Mouse (Mus musculus) spleen, adult 2 months (tissue): ENCODE measurements around the gene Tubg2. TPM values are rescaled to one million over a fixed set of nuclear protein-coding genes. Genes with fewer than 3 reads are reported as not detected.

Experiments
- DNase-seq, 2 experiments: peaks; one replicate each; pipeline versions ENCODE4 v3.0.0 to v3.0.0-alpha.2; 2012 to 2021; ENCODE audit warnings: low spot score in 2 of 2, low read depth in 1 of 2
- H3K27ac ChIP-seq: fragments of 200-500 bp; 2 replicates; pipeline ENCODE4 v1.5.1; 2012; ENCODE audit warnings: low read length, inconsistent platforms; ENCODE audit not compliant: insufficient read depth
- H3K27me3 ChIP-seq: fragments of 200-500 bp; 2 replicates; pipeline ENCODE4 v1.6.1; 2012; ENCODE audit warnings: mild to moderate bottlenecking, moderate library complexity, low read length, inconsistent platforms; ENCODE audit not compliant: control insufficient read depth, insufficient read depth
- H3K36me3 ChIP-seq: fragments of 200-500 bp; 2 replicates; pipeline ENCODE4 v1.6.1; 2012; ENCODE audit warnings: mild to moderate bottlenecking, low read length, inconsistent platforms; ENCODE audit not compliant: control insufficient read depth, insufficient read depth
- H3K4me1 ChIP-seq: fragments of 200-500 bp; 2 replicates; pipeline ENCODE4 v1.6.1; 2011; ENCODE audit warnings: inconsistent platforms; ENCODE audit not compliant: control insufficient read depth, insufficient read depth, insufficient read length
- H3K4me3 ChIP-seq: fragments of 200-500 bp; 2 replicates; pipeline ENCODE4 v1.5.1; 2011; ENCODE audit warnings: mild to moderate bottlenecking, inconsistent platforms; ENCODE audit not compliant: insufficient read depth, insufficient read length; ENCODE audit errors: extremely low read depth
- CTCF ChIP-seq: fragments of 200-500 bp; IDR thresholded peaks from 2 replicates; pipeline ENCODE4 v1.5.1; 2011; ENCODE audit warnings: mild to moderate bottlenecking, inconsistent platforms; ENCODE audit not compliant: insufficient read depth, insufficient read length, insufficient replicate concordance; ENCODE audit errors: extremely low read depth
- POLR2A ChIP-seq: fragments of 200-500 bp; IDR thresholded peaks from 2 replicates; pipeline ENCODE4 v1.6.1; 2011; ENCODE audit warnings: low read depth, low read length, inconsistent platforms
- WGBS: fragments of 180-500 bp; shearing (Covaris S2); methylation state at CpG from one replicate; pipeline ENCODE4 v1.1.7; 2018; 5-methylcytosine and 5-hydroxymethylcytosine counted together
- polyA plus RNA-seq: library from polyadenylated mRNA; depleted of rRNA; stranded (reverse); fragments of >200 nt; gene quantifications from 2 replicates; pipeline ENCODE4 v1.2.3, GENCODE M21; 2012; rRNA removed

Tubg2 gene
- polyA plus RNA-seq, 1 experiment = 3.6 TPM

DNA sequence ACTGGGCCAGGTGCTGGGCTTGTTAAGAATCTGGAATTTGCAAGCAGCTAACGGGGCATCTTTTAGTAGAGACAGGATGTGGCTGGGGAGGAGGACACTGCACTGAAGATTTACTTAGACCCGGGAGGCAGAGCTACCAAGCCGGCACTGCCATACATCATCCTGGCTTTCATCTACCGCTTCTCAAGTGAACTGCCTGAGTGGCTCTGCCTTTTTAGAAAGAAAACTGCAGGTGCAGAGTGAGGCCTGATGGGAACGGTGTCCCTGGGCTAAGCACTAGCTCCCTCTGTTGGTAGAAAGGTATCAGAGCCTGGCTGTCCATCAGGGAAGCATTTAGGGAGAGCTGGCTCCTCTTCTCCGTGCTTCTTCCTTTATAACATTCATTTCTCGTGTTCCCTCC, 45.3 kb downstream of the Tubg2 start:
- TF ChIP-seq POLR2A (no peak), CTCF (peak; percentile 59; the same call in 1 of the 2 replicates)
- Histone ChIP-seq H3K27me3 (no peaks in the 10 kb centered on the region), H3K27ac (no peak overlapping the region), H3K36me3 (peaks cover 33% of the 10 kb centered on the region), H3K4me1 (no peaks in the 10 kb centered on the region), H3K4me3 (no peak overlapping the region)
- 31% methylated on average over 7 of the region's 7 CpGs for WGBS
- DNase-seq = no peak

Other genes starting within 250 kb of the Tubg2 start
- gene Stat3, start 216.4 kb upstream of the Tubg2 start, polyA plus RNA-seq = 65.1 and 80.8 TPM in 2 replicates
- gene Cavin1, start 185.0 kb upstream of the Tubg2 start, polyA plus RNA-seq = 27.0 and 29.1 TPM in 2 replicates
- gene Atp6v0a1, start 146.5 kb upstream of the Tubg2 start, polyA plus RNA-seq = 41.8 and 46.2 TPM in 2 replicates
- gene Naglu, start 85.9 kb upstream of the Tubg2 start, polyA plus RNA-seq = 28.6 and 34.8 TPM in 2 replicates
- gene Hsd17b1, start 77.5 kb upstream of the Tubg2 start, polyA plus RNA-seq = 1.2 and 1.3 TPM in 2 replicates
- gene Coasy, start 73.3 kb upstream of the Tubg2 start, polyA plus RNA-seq = 26.6 and 36.9 TPM in 2 replicates
- 20.3 and 23.9 TPM in 2 replicates for gene Mlx, start 68.6 kb upstream of the Tubg2 start, polyA plus RNA-seq
- 0.85 and 0.90 TPM in 2 replicates for gene Psmc3ip, start 60.5 kb upstream of the Tubg2 start, polyA plus RNA-seq
- 57.8 and 61.3 TPM in 2 replicates for gene Retreg3, start 36.0 kb upstream of the Tubg2 start, polyA plus RNA-seq
- gene Tubg1, start 36.0 kb upstream of the Tubg2 start, polyA plus RNA-seq = 16.4 and 17.7 TPM in 2 replicates
- 1.3 and 1.4 TPM in 2 replicates for gene Cntnap1, start 14.6 kb downstream of the Tubg2 start, polyA plus RNA-seq
- 5.8 and 8.4 TPM in 2 replicates for gene Plekhh3, start 15.4 kb downstream of the Tubg2 start, polyA plus RNA-seq
- gene Ccr10, start 19.5 kb downstream of the Tubg2 start, polyA plus RNA-seq = 1.6 and 1.9 TPM in 2 replicates
- gene Ezh1, start 70.6 kb downstream of the Tubg2 start, polyA plus RNA-seq = 28.3 and 30.9 TPM in 2 replicates
- gene Ramp2, start 90.1 kb downstream of the Tubg2 start, polyA plus RNA-seq = 47.6 and 59.7 TPM in 2 replicates
- gene Vps25, start 97.8 kb downstream of the Tubg2 start, polyA plus RNA-seq = 56.3 and 62.2 TPM in 2 replicates
- gene Wnk4, start 104.7 kb downstream of the Tubg2 start, polyA plus RNA-seq = 1.9 and 2.2 TPM in 2 replicates
- 0.06 and 0.19 TPM in 2 replicates for gene Cntd1, start 123.1 kb downstream of the Tubg2 start, polyA plus RNA-seq
- gene Coa3, start 123.2 kb downstream of the Tubg2 start, polyA plus RNA-seq = 148 TPM in 2 replicates
- gene Becn1, start 146.4 kb downstream of the Tubg2 start, polyA plus RNA-seq = 64.0 and 98.6 TPM in 2 replicates
- 58.1 and 73.8 TPM in 2 replicates for gene Psme3, start 160.3 kb downstream of the Tubg2 start, polyA plus RNA-seq
- gene Aoc2, start 169.2 kb downstream of the Tubg2 start, polyA plus RNA-seq = 9.1 and 10.6 TPM in 2 replicates
- gene Aoc3, start 174.7 kb downstream of the Tubg2 start, polyA plus RNA-seq = 2.2 and 2.3 TPM in 2 replicates
- 0.07 TPM in 1 of 2 replicates, not detected in the other for gene G6pc, start 211.7 kb downstream of the Tubg2 start, polyA plus RNA-seq